Mouse (Mus musculus) MEL (cell line): ENCODE measurements around the gene Tbxa2r. TPM values are rescaled to one million over a fixed set of nuclear protein-coding genes. Genes with fewer than 3 reads are reported as not detected.

ENCODE experiments used
- DNase-seq: peaks from one replicate; pipeline ENCODE4 v3.0.0; 2011; ENCODE audit warnings: low read depth, low spot score
- H3K27ac ChIP-seq: 2 replicates; pipeline ENCODE4 v1.5.1; 2012; ENCODE audit warnings: low read depth, mild to moderate bottlenecking, control low read depth, low read length, moderate library complexity; ENCODE audit not compliant: control insufficient read depth
- H3K27me3 ChIP-seq, 2 experiments: fragments of 150-350 bp in 1 of 2; sonication (generic) in 1 of 2; 2 replicates each; pipeline ENCODE4 v1.6.1; 2012; ENCODE audit warnings: low read length in 2 of 2, mild to moderate bottlenecking in 2 of 2, improper control_type of control experiment in 1 of 2, moderate library complexity in 1 of 2; ENCODE audit not compliant: insufficient read depth in 2 of 2, control insufficient read depth in 1 of 2
- H3K36me3 ChIP-seq, 2 experiments: 2 replicates each; pipeline ENCODE4 v1.6.1; 2012 to 2014; ENCODE audit warnings: low read length in 2 of 2, improper control_type of control experiment in 1 of 2, inconsistent platforms in 1 of 2, mild to moderate bottlenecking in 1 of 2; ENCODE audit not compliant: insufficient read depth in 2 of 2, control insufficient read depth in 1 of 2
- H3K4me1 ChIP-seq, 2 experiments: fragments of 150-350 bp in 1 of 2; sonication (generic) in 1 of 2; 2 replicates each; pipeline ENCODE4 v1.6.1; 2012; ENCODE audit warnings: low read length in 2 of 2, improper control_type of control experiment in 1 of 2, mild to moderate bottlenecking in 1 of 2; ENCODE audit not compliant: insufficient read depth in 2 of 2, control insufficient read depth in 1 of 2
- H3K4me3 ChIP-seq, 2 experiments: fragments of 150-350 bp in 1 of 2; sonication (generic) in 1 of 2; 2 replicates each; pipeline ENCODE4 v1.5.1; 2012; ENCODE audit warnings: low read depth in 2 of 2, low read length in 2 of 2, mild to moderate bottlenecking in 2 of 2, moderate library complexity in 2 of 2, control low read depth in 1 of 2, improper control_type of control experiment in 1 of 2; ENCODE audit not compliant: control insufficient read depth in 1 of 2, insufficient read depth in 1 of 2
- H3K79me2 ChIP-seq: 2 replicates; pipeline ENCODE4 v1.6.1; 2012; ENCODE audit warnings: mild to moderate bottlenecking, low read length, moderate library complexity; ENCODE audit not compliant: control insufficient read depth, poor library complexity, insufficient read depth
- H3K9ac ChIP-seq: 2 replicates; pipeline ENCODE4 v1.6.1; 2012; ENCODE audit warnings: low read depth, mild to moderate bottlenecking, control low read depth, low read length, moderate library complexity; ENCODE audit not compliant: control insufficient read depth, poor library complexity, severe bottlenecking
- H3K9me3 ChIP-seq: fragments of 150-350 bp; sonication (generic); replicated peaks from 2 replicates; pipeline ENCODE4 v1.6.1; 2012; ENCODE audit warnings: mild to moderate bottlenecking, low read length, improper control_type of control experiment, moderate library complexity; ENCODE audit not compliant: insufficient read depth
- BHLHE40 ChIP-seq: IDR thresholded peaks from 2 replicates; pipeline ENCODE4 v1.6.1; 2012; ENCODE audit warnings: low read depth, mild to moderate bottlenecking, inconsistent platforms, low read length, improper control_type of control experiment, borderline replicate concordance
- CHD1 ChIP-seq: IDR thresholded peaks from 2 replicates; pipeline ENCODE4 v1.6.1; 2012; ENCODE audit warnings: low read depth, mild to moderate bottlenecking, inconsistent platforms, low read length, improper control_type of control experiment
- CTCF ChIP-seq, 3 experiments: IDR thresholded peaks in 2 of 3; conservative IDR thresholded peaks in 1 of 3; 2 replicates each; pipeline ENCODE4 v1.5.1; 2011 to 2012; ENCODE audit warnings: low read length in 3 of 3, low read depth in 2 of 3, mild to moderate bottlenecking in 2 of 3, improper control_type of control experiment in 1 of 3, inconsistent platforms in 1 of 3, mixed read lengths in 1 of 3, moderate library complexity in 1 of 3; ENCODE audit not compliant: control insufficient read depth in 1 of 3, insufficient read depth in 1 of 3, poor library complexity in 1 of 3, severe bottlenecking in 1 of 3
- E2F4 ChIP-seq: IDR thresholded peaks from 2 replicates; pipeline ENCODE4 v1.6.1; 2011; ENCODE audit warnings: low read depth, low read length, improper control_type of control experiment, borderline replicate concordance
- GABPA ChIP-seq: IDR thresholded peaks from 2 replicates; pipeline ENCODE4 v1.6.1; 2012; ENCODE audit warnings: low read depth, mild to moderate bottlenecking, inconsistent platforms, low read length, improper control_type of control experiment, moderate library complexity
- JUND ChIP-seq: IDR thresholded peaks from 2 replicates; pipeline ENCODE4 v1.6.1; 2011; ENCODE audit warnings: low read depth, mild to moderate bottlenecking, improper control_type of control experiment, low read length
- MAX ChIP-seq: IDR thresholded peaks from 2 replicates; pipeline ENCODE4 v1.6.1; 2011; ENCODE audit warnings: low read length, improper control_type of control experiment
- MAZ ChIP-seq: IDR thresholded peaks from 2 replicates; pipeline ENCODE4 v1.6.1; 2012; ENCODE audit warnings: low read depth, mild to moderate bottlenecking, inconsistent platforms, low read length, improper control_type of control experiment
- MXI1 ChIP-seq: IDR thresholded peaks from 2 replicates; pipeline ENCODE4 v1.6.1; 2011; ENCODE audit warnings: mild to moderate bottlenecking, low read depth, low read length, improper control_type of control experiment
- MYB ChIP-seq: IDR thresholded peaks from 2 replicates; pipeline ENCODE4 v1.6.1; 2011; ENCODE audit warnings: mild to moderate bottlenecking, low read depth, low read length, improper control_type of control experiment
- POLR2A ChIP-seq, 2 experiments: IDR thresholded peaks; 2 replicates each; pipeline ENCODE4 v1.6.1; 2011 to 2012; ENCODE audit warnings: low read length in 2 of 2, mild to moderate bottlenecking in 2 of 2, control low read depth in 1 of 2, improper control_type of control experiment in 1 of 2, low read depth in 1 of 2, moderate library complexity in 1 of 2; ENCODE audit not compliant: control insufficient read depth in 1 of 2, insufficient read depth in 1 of 2, poor library complexity in 1 of 2
- POLR2AphosphoS5 ChIP-seq: IDR thresholded peaks from 2 replicates; pipeline ENCODE4 v1.6.1; 2012; ENCODE audit warnings: low read depth, borderline replicate concordance, mild to moderate bottlenecking, inconsistent platforms, low read length, moderate library complexity, mixed read lengths
- TAL1 ChIP-seq: IDR thresholded peaks from 2 replicates; pipeline ENCODE4 v1.6.1; 2012; ENCODE audit warnings: mild to moderate bottlenecking, inconsistent platforms, low read length, moderate library complexity, mixed read lengths
- UBTF ChIP-seq: IDR thresholded peaks from 2 replicates; pipeline ENCODE4 v1.6.1; 2012; ENCODE audit warnings: low read depth, mild to moderate bottlenecking, inconsistent platforms, low read length, improper control_type of control experiment, moderate library complexity, borderline replicate concordance; ENCODE audit not compliant: insufficient read depth
- USF1 ChIP-seq: IDR thresholded peaks from 2 replicates; pipeline ENCODE4 v1.6.1; 2014; ENCODE audit warnings: low read depth, mild to moderate bottlenecking, inconsistent platforms, low read length, improper control_type of control experiment, moderate library complexity
- ZC3H11A ChIP-seq: IDR thresholded peaks from 2 replicates; pipeline ENCODE4 v1.6.1; 2012; ENCODE audit warnings: low read depth, mild to moderate bottlenecking, inconsistent platforms, low read length, improper control_type of control experiment
- ZNF384 ChIP-seq: IDR thresholded peaks from 2 replicates; pipeline ENCODE4 v1.6.1; 2012; ENCODE audit warnings: low read depth, mild to moderate bottlenecking, inconsistent platforms, low read length, improper control_type of control experiment
- polyA plus RNA-seq, 2 experiments: library from polyadenylated mRNA; stranded (reverse) in 1 of 2; unstranded in 1 of 2; fragments of >175 nt in 1 of 2; fragments of >200 nt in 1 of 2; gene quantifications; 2 replicates each; pipeline versions ENCODE4 v1.2.1 to v1.2.4; 2012; ENCODE audit warnings: low replicate concordance in 2 of 2, low read depth in 1 of 2; ENCODE audit not compliant: insufficient read length in 2 of 2, insufficient read depth in 1 of 2, missing spikeins in 1 of 2
- total RNA-seq: library from RNA; depleted of rRNA; stranded (reverse); fragments of 300-350 nt; gene quantifications from 2 replicates; pipeline ENCODE4 v1.2.3, GENCODE M21; 2012

The Tbxa2r gene
- total and polyA plus RNA-seq, 3 experiments = 0.31 TPM; not detected in 2

GRCm38 (mm10) chr10:81295185-81295584 lies 33.3 kb upstream of the Tbxa2r start:
- Histone ChIP-seq H3K36me3 (peaks cover 0 to 20% of the 10 kb centered on the region in 2 experiments; a peak in 2 of 4 replicates), H3K27ac (no peak overlapping the region), H3K9me3 (no peaks in the 10 kb centered on the region), H3K79me2 (peaks cover 69% of the 10 kb centered on the region), H3K4me3 (no peak overlapping the region), H3K4me1 (peaks cover 11 to 33% of the 10 kb centered on the region in 2 experiments), H3K27me3 (no peaks in the 10 kb centered on the region), H3K9ac (no peak overlapping the region)
- no peak for DNase-seq
- TF ChIP-seq TAL1 = no peak
- TF ChIP-seq MAZ = no peak
- TF ChIP-seq MYB = no peak
- no peak for TF ChIP-seq POLR2AphosphoS5
- no peak for TF ChIP-seq CTCF (IDR thresholded peaks at IDR 0.05 in 2 of 3, conservative IDR thresholded peaks at IDR 0.05 in 1 of 3; ENCODE audit: control insufficient read depth in 1 of 3, insufficient read depth in 1 of 3, low read depth in 2 of 3, low read length in 3 of 3, poor library complexity in 1 of 3, severe bottlenecking in 1 of 3)
- TF ChIP-seq MAX = no peak
- TF ChIP-seq POLR2A (IDR thresholded peaks at IDR 0.05; ENCODE audit: control insufficient read depth in 1 of 2, insufficient read depth in 1 of 2, low read depth in 1 of 2, low read length in 2 of 2, poor library complexity in 1 of 2) = no peak
- TF ChIP-seq USF1 = no peak
- no peak for TF ChIP-seq UBTF
- no peak for TF ChIP-seq GABPA
- TF ChIP-seq BHLHE40 = no peak
- no peak for TF ChIP-seq CHD1
- no peak for TF ChIP-seq JUND

- no peaks in the 10 kb centered on the region for H3K27me3 ChIP-seq
- no peaks in the 10 kb centered on the region for H3K9me3 ChIP-seq
- H3K9ac ChIP-seq = no peak overlapping the region
- no peak for DNase-seq
- peaks cover 77% of the 10 kb centered on the region for H3K79me2 ChIP-seq
- peaks cover 4 to 21% of the 10 kb centered on the region in 2 experiments; a peak in 3 of 4 replicates for H3K4me1 ChIP-seq
- H3K27ac ChIP-seq = no peak overlapping the region
- no peak for TF ChIP-seq MYB
- no peak for TF ChIP-seq E2F4
- TF ChIP-seq MAZ = no peak
- 0 out of 2 replicates have a peak, but pooled peaks have one; percentile 23 for TF ChIP-seq USF1
- TF ChIP-seq ZNF384 = no peak
- TF ChIP-seq, all 39 proteins: peak for 1
- Histone ChIP-seq H3K4me3 (no peak overlapping the region), H3K36me3 (peaks cover 0 to 10% of the 10 kb centered on the region in 2 experiments; a peak in 2 of 4 replicates)
Measured at GRCm38 (mm10) chr10:81297246-81297645, 31.3 kb upstream of the Tbxa2r start.

- Histone ChIP-seq H3K9me3 (no peaks in the 10 kb centered on the region), H3K27ac (no peak overlapping the region), H3K36me3 (peaks cover 0 to 10% of the 10 kb centered on the region in 2 experiments; a peak in 2 of 4 replicates), H3K4me1 (peaks cover 4 to 21% of the 10 kb centered on the region in 2 experiments; a peak in 3 of 4 replicates), H3K4me3 (no peak overlapping the region), H3K27me3 (no peaks in the 10 kb centered on the region)
- DNase-seq = no peak
- no peak for TF ChIP-seq USF1
- TF ChIP-seq ZC3H11A = no peak
- TF ChIP-seq MXI1 = no peak
- TF ChIP-seq, all 39 proteins: peak for 0
- H3K9ac ChIP-seq = no peak overlapping the region
- peaks cover 77% of the 10 kb centered on the region for H3K79me2 ChIP-seq
Measured at GRCm38 (mm10) chr10:81297845-81298244, 30.7 kb upstream of the Tbxa2r start.
